Mouse (Mus musculus) ES-E14 (cell line): ENCODE results near the gene Tlcd2. TPM values are rescaled to one million over a fixed set of nuclear protein-coding genes. Genes with fewer than 3 reads are reported as not detected.

Experiments
- DNase-seq: peaks from one replicate; pipeline ENCODE4 v3.0.0-alpha.2; 2013; ENCODE audit warnings: low read depth, low spot score
- H3K27ac ChIP-seq: 2 replicates; pipeline ENCODE4 v1.5.1; 2012; ENCODE audit warnings: low read depth, mild to moderate bottlenecking, low read length, moderate library complexity, mixed read lengths; ENCODE audit not compliant: poor library complexity, insufficient read depth, severe bottlenecking
- H3K36me3 ChIP-seq: 2 replicates; pipeline ENCODE4 v1.6.1; 2012; ENCODE audit warnings: mild to moderate bottlenecking, low read length, moderate library complexity, mixed read lengths; ENCODE audit not compliant: control insufficient read depth, poor library complexity, insufficient read depth, severe bottlenecking
- H3K4me1 ChIP-seq, 2 experiments: fragments of 150-350 bp in 1 of 2; sonication (generic) in 1 of 2; 2 replicates each; pipeline ENCODE4 v1.6.1; 2012; ENCODE audit warnings: low read length in 2 of 2, mild to moderate bottlenecking in 1 of 2, mixed read lengths in 1 of 2; ENCODE audit not compliant: control insufficient read depth in 2 of 2, insufficient read depth in 2 of 2, poor library complexity in 1 of 2
- H3K4me3 ChIP-seq, 2 experiments: fragments of 150-350 bp in 1 of 2; sonication (generic) in 1 of 2; 2 replicates each; pipeline ENCODE4 v1.5.1; 2012; ENCODE audit warnings: low read length in 2 of 2, low read depth in 1 of 2, mild to moderate bottlenecking in 1 of 2, mixed read lengths in 1 of 2; ENCODE audit not compliant: insufficient read depth in 1 of 2, poor library complexity in 1 of 2, severe bottlenecking in 1 of 2
- H3K9ac ChIP-seq: 2 replicates; pipeline ENCODE4 v1.6.1; 2012; ENCODE audit warnings: low read depth, mild to moderate bottlenecking, low read length, mixed read lengths; ENCODE audit not compliant: poor library complexity, insufficient read depth, severe bottlenecking
- H3K9me3 ChIP-seq: fragments of 150-350 bp; sonication (generic); 2 replicates; pipeline ENCODE4 v1.6.1; 2012; ENCODE audit warnings: low read depth, mild to moderate bottlenecking, low read length; ENCODE audit not compliant: control insufficient read depth, insufficient read depth
- CHD2 ChIP-seq: IDR thresholded peaks from 2 replicates; pipeline ENCODE4 v1.6.1; 2014; ENCODE audit warnings: mild to moderate bottlenecking, low read depth, low read length, inconsistent platforms
- HCFC1 ChIP-seq: IDR thresholded peaks from 2 replicates; pipeline ENCODE4 v1.6.1; 2012; ENCODE audit warnings: low read length, inconsistent platforms, borderline replicate concordance; ENCODE audit not compliant: insufficient read depth
- MAFK ChIP-seq: IDR thresholded peaks from 2 replicates; pipeline ENCODE4 v1.6.1; 2014; ENCODE audit warnings: mild to moderate bottlenecking, low read depth, low read length, inconsistent platforms; ENCODE audit not compliant: insufficient read depth
- ZC3H11A ChIP-seq: IDR thresholded peaks from 2 replicates; pipeline ENCODE4 v1.6.1; 2012; ENCODE audit warnings: low read depth, mild to moderate bottlenecking, inconsistent platforms, low read length, borderline replicate concordance
- ZNF384 ChIP-seq: IDR thresholded peaks from 2 replicates; pipeline ENCODE4 v1.6.1; 2012; ENCODE audit warnings: low read depth, low read length, inconsistent platforms
- in situ Hi-C, 2 experiments: fragments of 600-800 bp; cut with MboI; formaldehyde crosslinking; loops; one replicate each; pipeline ENCODE4 v1.15.1; 2025; ENCODE audit warnings: low sequenced_read_pairs in 2 of 2, inconsistent platforms in 1 of 2; ENCODE audit not compliant: unreplicated experiment in 2 of 2
- total RNA-seq: library from RNA; depleted of rRNA; stranded (reverse); fragments of 300-350 nt; gene quantifications from 2 replicates; pipeline ENCODE4 v1.2.3, GENCODE M21; 2012

Tlcd2 gene
- total RNA-seq, 1 experiment, result 5.9 TPM

DNA sequence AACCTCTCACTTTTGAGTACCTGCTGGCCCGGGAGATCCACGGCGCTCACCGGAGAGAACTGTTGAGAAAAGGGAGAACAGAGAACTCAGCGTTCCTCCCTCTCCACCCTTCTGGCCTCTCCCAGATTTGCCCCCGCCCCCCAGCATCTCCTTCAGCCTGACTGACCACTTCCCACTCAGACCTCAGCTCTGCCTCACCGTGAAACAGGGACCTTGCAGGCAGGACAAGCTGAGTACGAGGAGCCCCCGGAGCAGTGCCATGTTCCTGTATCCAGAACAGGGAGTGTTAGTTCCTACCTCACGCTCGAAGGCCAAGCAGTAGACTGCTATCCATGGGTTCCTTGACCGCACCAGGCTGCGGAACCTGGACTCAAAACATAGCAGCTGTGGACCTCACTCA, 23.3 kb upstream of the Tlcd2 start:
- in situ Hi-C loops, result no loop called here
- Histone ChIP-seq H3K9me3 (no peaks in the 10 kb centered on the region), H3K4me1 (no peaks in the 10 kb centered on the region), H3K9ac (no peak overlapping the region), H3K27ac (no peak overlapping the region), H3K4me3 (no peak overlapping the region), H3K36me3 (no peaks in the 10 kb centered on the region)
- no peak for TF ChIP-seq MAFK
- TF ChIP-seq ZC3H11A, result no peak
- no peak for TF ChIP-seq HCFC1
- no peak for TF ChIP-seq ZNF384
- TF ChIP-seq CHD2, result no peak
- no peak for DNase-seq

DNA sequence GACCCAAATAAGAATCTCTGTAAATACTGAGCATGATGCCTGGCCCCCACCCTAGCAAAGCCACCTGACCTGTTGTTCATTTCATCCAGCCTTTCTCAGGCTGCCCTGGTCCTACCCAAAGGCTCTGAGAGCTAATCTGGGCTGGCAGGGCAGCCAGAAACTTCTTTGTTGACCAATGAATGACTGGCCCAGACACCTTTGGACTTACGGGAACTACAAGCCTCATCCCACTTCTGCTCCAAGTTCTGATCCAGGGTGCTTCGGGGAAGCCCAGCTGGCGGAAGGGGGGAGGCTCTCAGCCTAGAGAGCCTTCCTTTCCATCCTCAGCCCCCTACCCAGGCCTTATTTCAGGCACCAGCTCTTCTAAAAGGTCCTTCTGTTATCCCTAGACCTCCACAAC, 22.7 kb upstream of the Tlcd2 start:
- Histone ChIP-seq H3K4me3 (no peak overlapping the region), H3K36me3 (no peaks in the 10 kb centered on the region), H3K9me3 (no peaks in the 10 kb centered on the region), H3K4me1 (peaks cover 0 to 1% of the 10 kb centered on the region in 2 experiments; a peak in 1 of 4 replicates), H3K27ac (no peak overlapping the region), H3K9ac (no peak overlapping the region)
- TF ChIP-seq MAFK (no peak), CHD2 (no peak), HCFC1 (no peak), ZC3H11A (no peak), ZNF384 (no peak)
- in situ Hi-C loops, result no loop called here
- DNase-seq, result no peak

- in situ Hi-C loops, result no loop called here
- Histone ChIP-seq H3K9ac (no peak within 1 kb of the TSS), H3K27ac (no peak within 1 kb of the TSS), H3K9me3 (no peaks in the 10 kb centered on the region), H3K4me1 (peaks cover 0 to 3% of the 10 kb centered on the region in 2 experiments; a peak in 1 of 4 replicates), H3K4me3 (no peak within 1 kb of the TSS), H3K36me3 (no peaks in the 10 kb centered on the region)
- DNase-seq, result no peak
- TF ChIP-seq ZNF384 (no peak), MAFK (no peak), HCFC1 (no peak), CHD2 (no peak), ZC3H11A (no peak)
Measured at GRCm38 (mm10) chr11:75439363-75439762, 22.2 kb upstream of the Tlcd2 start, which contains the start of gene Serpinf2. TSS of gene Serpinf2 (minus strand) at chr11:75439591.

DNA sequence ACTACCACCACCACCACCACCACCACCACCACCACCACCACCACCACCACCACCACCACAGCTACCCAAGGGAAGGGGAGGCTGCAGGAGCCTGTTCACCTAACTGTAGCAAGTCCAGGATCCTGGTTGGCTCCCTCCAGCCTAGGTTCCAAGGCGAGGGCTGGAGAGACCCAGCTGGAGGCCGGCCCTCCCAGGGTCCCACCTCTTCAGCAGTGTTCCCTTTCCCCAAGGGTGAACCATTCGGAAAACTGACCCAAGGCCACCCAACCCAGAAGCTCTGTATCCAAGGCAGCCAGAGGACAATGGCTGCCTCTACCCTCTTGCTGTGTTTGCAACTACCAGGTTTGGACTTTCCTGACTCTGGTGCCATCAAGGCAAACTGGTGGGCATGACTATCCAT, 21.6 kb upstream of the Tlcd2 start:
- no peak for TF ChIP-seq MAFK
- no peak for TF ChIP-seq CHD2
- TF ChIP-seq HCFC1, result no peak
- no peak for TF ChIP-seq ZNF384
- no peak for TF ChIP-seq ZC3H11A
- no peak overlapping the region for H3K27ac ChIP-seq
- H3K36me3 ChIP-seq, result no peaks in the 10 kb centered on the region
- no peak overlapping the region for H3K9ac ChIP-seq
- in situ Hi-C loops, result no loop called here
- H3K4me3 ChIP-seq, result no peak overlapping the region
- DNase-seq, result no peak
- H3K4me1 ChIP-seq, result peaks cover 0 to 3% of the 10 kb centered on the region in 2 experiments; a peak in 1 of 4 replicates
- H3K9me3 ChIP-seq, result no peaks in the 10 kb centered on the region

- TF ChIP-seq MAFK, result no peak
- TF ChIP-seq HCFC1, result no peak
- no peak for TF ChIP-seq ZC3H11A
- H3K4me3 ChIP-seq, result no peak overlapping the region
- no peak for DNase-seq
- no peaks in the 10 kb centered on the region for H3K9me3 ChIP-seq
- H3K27ac ChIP-seq, result no peak overlapping the region
- in situ Hi-C loops, result no loop called here
- peaks cover 0 to 3% of the 10 kb centered on the region in 2 experiments; a peak in 1 of 4 replicates for H3K4me1 ChIP-seq
- H3K9ac ChIP-seq, result no peak overlapping the region
- no peaks in the 10 kb centered on the region for H3K36me3 ChIP-seq
Measured at GRCm38 (mm10) chr11:75441034-75441433, 20.5 kb upstream of the Tlcd2 start.
